Mouse (Mus musculus) hindbrain, postnatal 0 days (tissue): ENCODE data around the gene Lman2l. TPM values are rescaled to one million over a fixed set of nuclear protein-coding genes. Genes with fewer than 3 reads are reported as not detected.

Source experiments
- ATAC-seq: fragments of 200-750 bp; cut with Nextera tagmentation; 2 replicates; pipeline ENCODE4 v1.8.0; 2017; ENCODE audit warnings: mild to moderate bottlenecking, moderate TSS enrichment, moderate library complexity
- DNase-seq: peaks from one replicate; pipeline ENCODE4 v3.0.0-alpha.2; 2015; ENCODE audit warnings: low spot score
- H3K27ac ChIP-seq: fragments of 300-500 bp; sonication (generic); 2 replicates; pipeline ENCODE4 v1.5.1; 2014; ENCODE audit warnings: mild to moderate bottlenecking
- H3K27me3 ChIP-seq: fragments of 300-500 bp; sonication (generic); 2 replicates; pipeline ENCODE4 v1.6.1; 2014; ENCODE audit warnings: low read length, mixed read lengths; ENCODE audit not compliant: insufficient read depth
- H3K36me3 ChIP-seq: fragments of 300-500 bp; sonication (generic); 2 replicates; pipeline ENCODE4 v1.6.1; 2014; ENCODE audit warnings: low read length, mixed read lengths; ENCODE audit not compliant: insufficient read depth
- H3K4me1 ChIP-seq: fragments of 300-500 bp; sonication (generic); 2 replicates; pipeline ENCODE4 v1.6.1; 2014; ENCODE audit warnings: antibody characterized with exemption, low read length, mixed read lengths; ENCODE audit not compliant: insufficient read depth
- H3K4me2 ChIP-seq: fragments of 300-500 bp; sonication (generic); 2 replicates; pipeline ENCODE4 v1.6.1; 2014; ENCODE audit warnings: low read depth, mild to moderate bottlenecking, low read length, moderate library complexity, mixed read lengths
- H3K4me3 ChIP-seq: fragments of 300-500 bp; sonication (generic); 2 replicates; pipeline ENCODE4 v1.5.1; 2014; ENCODE audit warnings: low read length
- H3K9ac ChIP-seq: fragments of 300-500 bp; sonication (generic); replicated peaks from 2 replicates; pipeline ENCODE4 v1.6.1; 2014; ENCODE audit warnings: mild to moderate bottlenecking, low read length, moderate library complexity, mixed read lengths
- H3K9me3 ChIP-seq: fragments of 300-500 bp; sonication (generic); 2 replicates; pipeline ENCODE4 v1.6.1; 2016; ENCODE audit warnings: low read length, mixed read lengths
- CTCF ChIP-seq: IDR thresholded peaks from 2 replicates; pipeline ENCODE4 v1.5.1; 2016; ENCODE audit warnings: antibody characterized with exemption, control low read depth, low read depth
- WGBS: fragments of 180-500 bp; shearing (Covaris S2); extraction: QIAGEN DNeasy Blood & Tissue Kit; methylation state at CpG from one replicate; pipeline ENCODE4 v1.1.7; 2014; 5-methylcytosine and 5-hydroxymethylcytosine counted together
- polyA plus RNA-seq: library from polyadenylated mRNA; unstranded; fragments of >200 nt; fragmentation: Nextera tagmentation; extraction: Ambion mirVana; gene quantifications from 2 replicates; pipeline ENCODE4 v1.2.1, GENCODE M21; 2015
- total RNA-seq: library from RNA; depleted of rRNA; stranded (reverse); fragments of >200 nt; gene quantifications from 2 replicates; pipeline ENCODE4 v1.2.3, GENCODE M21; 2014

Gene Lman2l
- total and polyA plus RNA-seq, 2 experiments from 2014 or later: 21.6 to 42.6 TPM

- Histone ChIP-seq H3K36me3 (no peaks in the 10 kb centered on the region), H3K9me3 (no peaks in the 10 kb centered on the region), H3K27me3 (no peaks in the 10 kb centered on the region), H3K9ac (no peak overlapping the region), H3K4me1 (no peaks in the 10 kb centered on the region), H3K4me2 (no peak overlapping the region), H3K27ac (no peak overlapping the region), H3K4me3 (no peak overlapping the region)
- WGBS: 53% methylated on average over 4 of the region's 4 CpGs
- ATAC-seq: no peak
- no peak for TF ChIP-seq CTCF
- no peak for DNase-seq
Measured at GRCm38 (mm10) chr1:36483825-36484224, 38.8 kb upstream of the Lman2l start.

GRCm38 (mm10) chr1:36479903-36480899 lies 35.1 kb upstream of the Lman2l start:
- H3K36me3 ChIP-seq: no peaks in the 10 kb centered on the region
- H3K4me1 ChIP-seq: peaks cover 12% of the 10 kb centered on the region; the same call in 1 of the 2 replicates
- ATAC-seq: no peak
- H3K9me3 ChIP-seq: no peaks in the 10 kb centered on the region
- H3K27ac ChIP-seq: no peak overlapping the region
- WGBS: 80% methylated on average over 12 of the region's 12 CpGs
- no peak overlapping the region for H3K9ac ChIP-seq
- no peak for DNase-seq
- no peak; the same call in 1 of the 2 replicates for TF ChIP-seq CTCF
- no peak overlapping the region for H3K4me3 ChIP-seq
- H3K4me2 ChIP-seq: no peak overlapping the region
- no peaks in the 10 kb centered on the region for H3K27me3 ChIP-seq

- TF ChIP-seq CTCF: no peak
- ATAC-seq: peak; percentile 19; the same call in 1 of the 2 replicates
- peak; percentile 52 for DNase-seq
- Histone ChIP-seq H3K27ac (no peak overlapping the region), H3K4me1 (peaks cover 31% of the 10 kb centered on the region), H3K9ac (no peak overlapping the region), H3K4me2 (no peak overlapping the region), H3K27me3 (no peaks in the 10 kb centered on the region), H3K9me3 (no peaks in the 10 kb centered on the region), H3K36me3 (no peaks in the 10 kb centered on the region), H3K4me3 (no peak overlapping the region)
- WGBS: 39% methylated on average over 2 of the region's 2 CpGs
Measured at GRCm38 (mm10) chr1:36478343-36478795, 33.3 kb upstream of the Lman2l start.

GRCm38 (mm10) chr1:36476426-36476825 lies 31.4 kb upstream of the Lman2l start:
- DNase-seq (no peak), ATAC-seq (no peak)
- Histone ChIP-seq H3K4me2 (peak overlapping the region; percentile 83; the same call in 1 of the 2 replicates), H3K27me3 (no peaks in the 10 kb centered on the region), H3K27ac (no peak overlapping the region), H3K4me3 (no peak overlapping the region), H3K36me3 (no peaks in the 10 kb centered on the region), H3K9ac (no peak overlapping the region), H3K4me1 (peaks cover 45% of the 10 kb centered on the region), H3K9me3 (no peaks in the 10 kb centered on the region)
- TF ChIP-seq CTCF: no peak
- 80% methylated on average over 7 of the region's 7 CpGs for WGBS

- Histone ChIP-seq H3K4me3 (no peak overlapping the region), H3K9ac (peak overlapping the region; percentile 41; the same call in 1 of the 2 replicates), H3K4me1 (peaks cover 45% of the 10 kb centered on the region), H3K9me3 (no peaks in the 10 kb centered on the region), H3K27ac (no peak overlapping the region), H3K4me2 (peak overlapping the region; percentile 83), H3K36me3 (no peaks in the 10 kb centered on the region), H3K27me3 (no peaks in the 10 kb centered on the region)
- TF ChIP-seq CTCF: no peak
- DNase-seq: peak; percentile 24
- no peak for ATAC-seq
- WGBS: 35% methylated on average over 8 of the region's 8 CpGs
Measured at GRCm38 (mm10) chr1:36475480-36476110, 30.5 kb upstream of the Lman2l start.

GRCm38 (mm10) chr1:36474646-36475045 lies 29.6 kb upstream of the Lman2l start:
- Histone ChIP-seq H3K4me1 (peaks cover 45% of the 10 kb centered on the region), H3K4me2 (peak overlapping the region; percentile 83), H3K4me3 (no peak overlapping the region), H3K9me3 (no peaks in the 10 kb centered on the region), H3K36me3 (no peaks in the 10 kb centered on the region), H3K27me3 (no peaks in the 10 kb centered on the region), H3K27ac (no peak overlapping the region), H3K9ac (no peak overlapping the region; the same call in 1 of the 2 replicates)
- TF ChIP-seq CTCF: no peak
- no peak for ATAC-seq
- 40% methylated on average over 3 of the region's 3 CpGs for WGBS
- DNase-seq: no peak
